Mouse (Mus musculus): Measurements from ENCODE around the gene 1110032F04Rik. TPM values are rescaled to one million over a fixed set of nuclear protein-coding genes. Genes with fewer than 3 reads are reported as not detected.
A peak's percentile ranks its signal among the peaks of the same experiment; 100 is the strongest.

1110032F04Rik gene
- polyA plus RNA-seq (2014; fragmentation: Nextera tagmentation; extraction: Ambion mirVana), result 1.4 and 1.5 TPM in 2 replicates

GRCm38 (mm10) chr3:68869211-68869690, at the start of gene 1110032F04Rik:
1110032F04Rik (plus strand) TSS chr3:68869586.
- H3K4me2 ChIP-seq (ENCODE audit: low read depth, low read length), result peak within 1 kb of the TSS; percentile 99
- no peaks in the 10 kb centered on the region for H3K36me3 ChIP-seq (replicated peaks; ENCODE audit: control insufficient read depth, insufficient read depth, low read depth, low read length)
- H3K4me1 ChIP-seq (ENCODE audit: control insufficient read depth, insufficient read depth, low read length), result peaks cover 5% of the 10 kb centered on the region; the same call in 1 of the 2 replicates
- peak within 1 kb of the TSS; percentile 61 for H3K9ac ChIP-seq (replicated peaks; ENCODE audit: low read length)
- H3K27ac ChIP-seq (replicated peaks; ENCODE audit: low read depth, low read length), result no peak within 1 kb of the TSS
- DNase-seq (ENCODE audit: low spot score), result peak; percentile 67
- peaks cover 11% of the 10 kb centered on the region for H3K27me3 ChIP-seq (ENCODE audit: control insufficient read depth, insufficient read depth, low read length)
- peak; percentile 70 for ATAC-seq (replicated peaks; ENCODE audit: insufficient number of reproducible peaks, low FRiP score, low TSS enrichment, low read depth)
- peak within 1 kb of the TSS; percentile 64 for H3K4me3 ChIP-seq (ENCODE audit: low read depth, low read length)
- H3K9me3 ChIP-seq (replicated peaks; ENCODE audit: control insufficient read depth, low read length), result no peaks in the 10 kb centered on the region
- WGBS, result under 1% methylated on average over 48 of the region's 62 CpGs

GRCm38 (mm10) chr3:68821406-68821805, 48.0 kb upstream of the 1110032F04Rik start:
- no peak overlapping the region for H3K27ac ChIP-seq (replicated peaks; ENCODE audit: low read depth, low read length)
- H3K27me3 ChIP-seq (ENCODE audit: control insufficient read depth, insufficient read depth, low read length), result no peaks in the 10 kb centered on the region
- ATAC-seq (replicated peaks; ENCODE audit: insufficient number of reproducible peaks, low FRiP score, low TSS enrichment, low read depth) (no peak), DNase-seq (ENCODE audit: low spot score) (no peak)
- H3K9me3 ChIP-seq (replicated peaks; ENCODE audit: control insufficient read depth, low read length), result no peaks in the 10 kb centered on the region
- 64% methylated on average over 4 of the region's 4 CpGs for WGBS
- H3K9ac ChIP-seq (replicated peaks; ENCODE audit: low read length), result no peak overlapping the region
- no peaks in the 10 kb centered on the region for H3K36me3 ChIP-seq (replicated peaks; ENCODE audit: control insufficient read depth, insufficient read depth, low read depth, low read length)
- no peaks in the 10 kb centered on the region for H3K4me1 ChIP-seq (ENCODE audit: control insufficient read depth, insufficient read depth, low read length)
- H3K4me3 ChIP-seq (ENCODE audit: low read depth, low read length), result no peak overlapping the region
- no peak overlapping the region for H3K4me2 ChIP-seq (ENCODE audit: low read depth, low read length)

- WGBS, result 59% methylated on average over 5 of the region's 5 CpGs
- H3K27ac ChIP-seq (replicated peaks; ENCODE audit: low read depth, low read length), result no peak overlapping the region
- no peak for ATAC-seq (replicated peaks; ENCODE audit: insufficient number of reproducible peaks, low FRiP score, low TSS enrichment, low read depth)
- no peaks in the 10 kb centered on the region for H3K36me3 ChIP-seq (replicated peaks; ENCODE audit: control insufficient read depth, insufficient read depth, low read depth, low read length)
- H3K4me1 ChIP-seq (ENCODE audit: control insufficient read depth, insufficient read depth, low read length), result no peaks in the 10 kb centered on the region
- no peaks in the 10 kb centered on the region for H3K27me3 ChIP-seq (ENCODE audit: control insufficient read depth, insufficient read depth, low read length)
- H3K4me3 ChIP-seq (ENCODE audit: low read depth, low read length), result no peak overlapping the region
- no peak overlapping the region for H3K9ac ChIP-seq (replicated peaks; ENCODE audit: low read length)
- no peak overlapping the region for H3K4me2 ChIP-seq (ENCODE audit: low read depth, low read length)
- H3K9me3 ChIP-seq (replicated peaks; ENCODE audit: control insufficient read depth, low read length), result no peaks in the 10 kb centered on the region
- no peak for DNase-seq (ENCODE audit: low spot score)
These were observed 47.5 kb upstream of the 1110032F04Rik start for GRCm38 (mm10) chr3:68821926-68822341.

GRCm38 (mm10) chr3:68823876-68824764, 45.3 kb upstream of the 1110032F04Rik start:
- Histone ChIP-seq H3K27ac (replicated peaks; ENCODE audit: low read depth, low read length) (no peak overlapping the region), H3K36me3 (replicated peaks; ENCODE audit: control insufficient read depth, insufficient read depth, low read depth, low read length) (no peaks in the 10 kb centered on the region), H3K27me3 (ENCODE audit: control insufficient read depth, insufficient read depth, low read length) (no peaks in the 10 kb centered on the region), H3K9ac (replicated peaks; ENCODE audit: low read length) (no peak overlapping the region), H3K4me1 (ENCODE audit: control insufficient read depth, insufficient read depth, low read length) (no peaks in the 10 kb centered on the region), H3K4me2 (ENCODE audit: low read depth, low read length) (no peak overlapping the region), H3K4me3 (ENCODE audit: low read depth, low read length) (no peak overlapping the region), H3K9me3 (replicated peaks; ENCODE audit: control insufficient read depth, low read length) (no peaks in the 10 kb centered on the region)
- 83% methylated on average over 15 of the region's 15 CpGs for WGBS
- DNase-seq (ENCODE audit: low spot score), result no peak
- ATAC-seq (replicated peaks; ENCODE audit: insufficient number of reproducible peaks, low FRiP score, low TSS enrichment, low read depth), result no peak

- no peak overlapping the region for H3K4me3 ChIP-seq (ENCODE audit: low read depth, low read length)
- H3K27me3 ChIP-seq (ENCODE audit: control insufficient read depth, insufficient read depth, low read length), result no peaks in the 10 kb centered on the region
- H3K9ac ChIP-seq (replicated peaks; ENCODE audit: low read length), result no peak overlapping the region
- no peaks in the 10 kb centered on the region for H3K4me1 ChIP-seq (ENCODE audit: control insufficient read depth, insufficient read depth, low read length)
- ATAC-seq (replicated peaks; ENCODE audit: insufficient number of reproducible peaks, low FRiP score, low TSS enrichment, low read depth) (no peak), DNase-seq (ENCODE audit: low spot score) (no peak)
- 85% methylated on average over 2 of the region's 2 CpGs for WGBS
- H3K9me3 ChIP-seq (replicated peaks; ENCODE audit: control insufficient read depth, low read length), result no peaks in the 10 kb centered on the region
- H3K4me2 ChIP-seq (ENCODE audit: low read depth, low read length), result no peak overlapping the region
- H3K36me3 ChIP-seq (replicated peaks; ENCODE audit: control insufficient read depth, insufficient read depth, low read depth, low read length), result no peaks in the 10 kb centered on the region
- H3K27ac ChIP-seq (replicated peaks; ENCODE audit: low read depth, low read length), result no peak overlapping the region
These were observed 44.7 kb upstream of the 1110032F04Rik start for GRCm38 (mm10) chr3:68824765-68825090.

- no peak overlapping the region for H3K4me3 ChIP-seq (ENCODE audit: low read depth, low read length)
- no peaks in the 10 kb centered on the region for H3K36me3 ChIP-seq (replicated peaks; ENCODE audit: control insufficient read depth, insufficient read depth, low read depth, low read length)
- H3K27ac ChIP-seq (replicated peaks; ENCODE audit: low read depth, low read length), result no peak overlapping the region
- no peak for ATAC-seq (replicated peaks; ENCODE audit: insufficient number of reproducible peaks, low FRiP score, low TSS enrichment, low read depth)
- H3K4me2 ChIP-seq (ENCODE audit: low read depth, low read length), result no peak overlapping the region
- DNase-seq (ENCODE audit: low spot score), result no peak
- H3K4me1 ChIP-seq (ENCODE audit: control insufficient read depth, insufficient read depth, low read length), result no peaks in the 10 kb centered on the region
- no peaks in the 10 kb centered on the region for H3K27me3 ChIP-seq (ENCODE audit: control insufficient read depth, insufficient read depth, low read length)
- H3K9me3 ChIP-seq (replicated peaks; ENCODE audit: control insufficient read depth, low read length), result no peaks in the 10 kb centered on the region
- H3K9ac ChIP-seq (replicated peaks; ENCODE audit: low read length), result no peak overlapping the region
- 77% methylated on average over 8 of the region's 8 CpGs for WGBS
These were observed 44.2 kb upstream of the 1110032F04Rik start for GRCm38 (mm10) chr3:68825151-68825550.

GRCm38 (mm10) chr3:68827671-68828070, 41.7 kb upstream of the 1110032F04Rik start:
- Histone ChIP-seq H3K4me1 (ENCODE audit: control insufficient read depth, insufficient read depth, low read length) (no peaks in the 10 kb centered on the region), H3K9ac (replicated peaks; ENCODE audit: low read length) (no peak overlapping the region), H3K4me3 (ENCODE audit: low read depth, low read length) (no peak overlapping the region), H3K36me3 (replicated peaks; ENCODE audit: control insufficient read depth, insufficient read depth, low read depth, low read length) (no peaks in the 10 kb centered on the region), H3K4me2 (ENCODE audit: low read depth, low read length) (no peak overlapping the region), H3K27ac (replicated peaks; ENCODE audit: low read depth, low read length) (no peak overlapping the region), H3K9me3 (replicated peaks; ENCODE audit: control insufficient read depth, low read length) (no peaks in the 10 kb centered on the region), H3K27me3 (ENCODE audit: control insufficient read depth, insufficient read depth, low read length) (no peaks in the 10 kb centered on the region)
- ATAC-seq (replicated peaks; ENCODE audit: insufficient number of reproducible peaks, low FRiP score, low TSS enrichment, low read depth) (no peak), DNase-seq (ENCODE audit: low spot score) (no peak)
- 96% methylated on average over 5 of the region's 5 CpGs for WGBS

GRCm38 (mm10) chr3:68829944-68830343, 39.4 kb upstream of the 1110032F04Rik start:
- WGBS, result 82% methylated on average over 3 of the region's 3 CpGs
- no peaks in the 10 kb centered on the region for H3K4me1 ChIP-seq (ENCODE audit: control insufficient read depth, insufficient read depth, low read length)
- DNase-seq (ENCODE audit: low spot score) (no peak), ATAC-seq (replicated peaks; ENCODE audit: insufficient number of reproducible peaks, low FRiP score, low TSS enrichment, low read depth) (no peak)
- H3K27ac ChIP-seq (replicated peaks; ENCODE audit: low read depth, low read length), result no peak overlapping the region
- H3K4me2 ChIP-seq (ENCODE audit: low read depth, low read length), result no peak overlapping the region
- H3K36me3 ChIP-seq (replicated peaks; ENCODE audit: control insufficient read depth, insufficient read depth, low read depth, low read length), result no peaks in the 10 kb centered on the region
- H3K4me3 ChIP-seq (ENCODE audit: low read depth, low read length), result no peak overlapping the region
- no peak overlapping the region for H3K9ac ChIP-seq (replicated peaks; ENCODE audit: low read length)
- no peaks in the 10 kb centered on the region for H3K27me3 ChIP-seq (ENCODE audit: control insufficient read depth, insufficient read depth, low read length)
- no peaks in the 10 kb centered on the region for H3K9me3 ChIP-seq (replicated peaks; ENCODE audit: control insufficient read depth, low read length)

Data from embryonic facial prominence, embryonic 11.5 days (tissue).